Mouse (Mus musculus): ENCODE results near the gene Eif4a1. TPM values are rescaled to one million over a fixed set of nuclear protein-coding genes. Genes with fewer than 3 reads are reported as not detected.
"Not testable (repeated sequence)": the region's sequence is repeated elsewhere in the genome, so short reads cannot be mapped to it uniquely, and the experiment has no call there.

Gene Eif4a1
- 10 to 100 TPM; 69.6 to 97.7 TPM for total RNA-seq (2021)
- long read RNA-seq, experiment 1, transcript Eif4a1-213 (11 exons, 1,774 nt): major isoform, 54 of 62 reads
- long read RNA-seq, experiment 1, partial matches to known transcripts: 2 of 62 reads
- long read RNA-seq, experiment 1, other reads (novel, unspliced or antisense): 6 of 62 reads
- long read RNA-seq, experiment 2, transcript Eif4a1-213 (11 exons, 1,774 nt): major isoform, 74 of 95 reads
- long read RNA-seq, experiment 2, partial matches to known transcripts: 9 of 95 reads
- long read RNA-seq, experiment 2, other reads (novel, unspliced or antisense): 12 of 95 reads

DNA sequence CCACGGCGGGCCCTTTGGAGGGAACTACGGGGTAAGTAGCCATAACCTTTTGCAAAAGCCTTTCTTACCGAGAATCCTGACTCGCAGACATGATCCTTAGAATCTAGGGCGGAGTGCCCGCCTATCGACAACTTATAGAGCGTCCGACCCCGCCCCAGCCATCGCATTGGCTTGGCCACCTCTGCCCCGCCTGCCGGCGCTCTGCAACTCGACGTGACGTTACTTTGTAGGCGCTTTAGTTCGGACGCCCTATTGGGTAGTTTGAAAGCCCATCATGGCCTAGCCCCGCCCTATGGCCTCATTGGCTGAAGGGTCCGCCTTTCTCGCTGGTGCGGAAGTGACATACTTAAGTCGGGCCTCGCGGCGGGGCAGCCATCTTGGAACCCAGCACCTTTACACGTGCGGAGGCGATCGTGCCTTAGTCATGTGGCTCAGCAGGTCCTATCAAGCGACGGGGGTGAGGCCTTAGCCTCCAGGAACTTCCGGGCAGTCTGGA lies at the start of gene Eif4a1:
Gene Eif4a1 (minus strand): TSS at position 213 of the 496 bp plus-strand sequence.
- peak; percentile 100 for DNase-seq (ENCODE audit: low spot score)

DNA sequence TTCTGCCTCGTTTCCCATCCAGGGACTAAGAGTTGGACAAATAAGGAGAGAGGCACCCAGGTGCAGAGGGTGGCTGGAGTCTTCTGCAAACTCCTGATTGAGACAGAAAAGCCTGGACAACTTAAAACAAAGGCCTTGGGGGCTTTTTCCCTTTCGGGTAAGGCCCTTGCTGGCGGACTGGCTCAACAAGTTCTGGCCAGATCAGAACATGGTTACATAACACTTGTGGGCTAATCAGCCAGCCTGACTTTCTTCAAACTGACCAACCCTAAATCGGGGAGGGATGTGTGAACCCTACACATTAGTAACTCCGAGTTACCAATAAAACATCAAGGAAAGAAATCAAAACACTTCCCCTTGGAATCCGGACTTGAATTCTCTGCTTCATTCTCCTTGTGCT lies 48.6 kb upstream of the Eif4a1 start:
- DNase-seq (ENCODE audit: low spot score): no peak

DNA sequence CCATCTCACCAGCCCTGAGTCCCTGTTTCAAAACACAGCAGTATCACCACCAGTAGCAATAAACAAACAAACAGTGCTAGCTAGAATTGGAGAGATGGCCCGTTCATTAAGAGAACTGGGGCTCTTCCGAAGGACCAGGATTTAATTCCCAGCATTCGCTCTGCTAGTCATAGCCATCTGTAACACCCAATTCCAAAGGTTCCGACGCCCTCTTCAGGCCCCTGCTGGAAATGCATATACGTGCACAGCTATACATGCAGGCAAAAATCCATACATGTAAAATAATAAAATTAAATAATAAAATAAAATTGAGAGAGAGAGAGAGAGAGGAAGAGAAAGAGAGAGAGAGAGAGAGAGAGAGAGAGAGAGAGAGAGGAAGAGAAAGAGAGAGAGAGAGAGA lies 47.2 kb upstream of the Eif4a1 start:
- no peak for DNase-seq (ENCODE audit: low spot score)

DNA sequence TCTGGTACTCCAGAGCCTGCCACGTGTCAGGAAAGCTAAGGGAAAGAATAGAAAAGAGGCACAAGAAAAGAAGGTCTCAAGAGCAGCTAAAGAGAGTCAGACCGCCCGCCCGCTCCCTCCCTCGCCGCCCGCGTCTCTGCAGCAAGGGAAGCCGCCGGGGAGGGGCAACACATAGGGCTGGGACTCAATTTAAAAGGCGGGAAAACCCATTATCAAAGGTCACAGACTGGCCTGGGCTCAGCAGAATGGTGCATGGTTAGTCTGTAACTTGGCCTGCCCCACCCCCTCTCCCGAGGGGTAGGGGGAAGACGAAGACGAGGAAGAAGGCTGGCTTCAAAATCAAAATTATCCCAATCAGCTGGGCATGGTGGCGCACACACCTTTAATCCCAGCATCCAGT lies 46.4 kb upstream of the Eif4a1 start:
- DNase-seq (ENCODE audit: low spot score): no peak

- DNase-seq (ENCODE audit: low spot score): no peak
These were observed 44.7 kb upstream of the Eif4a1 start for GRCm38 (mm10) chr11:69716953-69717352.

DNA sequence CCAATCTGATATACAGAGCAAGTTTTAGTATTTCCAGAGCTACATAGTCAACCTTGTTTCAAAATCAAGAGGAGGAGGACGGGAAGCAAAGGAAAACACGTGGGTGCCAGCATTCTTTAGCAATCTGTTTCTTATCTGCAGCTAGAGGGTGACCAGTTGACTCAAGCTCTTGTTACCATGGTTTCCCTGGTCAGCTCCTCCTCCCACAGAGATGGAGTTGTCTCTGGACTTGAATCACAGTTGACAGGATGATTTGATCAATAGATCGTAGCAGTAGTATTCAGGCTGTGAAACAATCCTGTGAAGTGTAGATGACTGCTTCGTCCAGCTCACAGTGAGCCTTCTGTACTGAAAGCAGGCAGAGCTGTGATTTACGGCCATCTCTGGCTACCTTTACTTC lies 43.7 kb upstream of the Eif4a1 start:
- no peak for DNase-seq (ENCODE audit: low spot score)

DNA sequence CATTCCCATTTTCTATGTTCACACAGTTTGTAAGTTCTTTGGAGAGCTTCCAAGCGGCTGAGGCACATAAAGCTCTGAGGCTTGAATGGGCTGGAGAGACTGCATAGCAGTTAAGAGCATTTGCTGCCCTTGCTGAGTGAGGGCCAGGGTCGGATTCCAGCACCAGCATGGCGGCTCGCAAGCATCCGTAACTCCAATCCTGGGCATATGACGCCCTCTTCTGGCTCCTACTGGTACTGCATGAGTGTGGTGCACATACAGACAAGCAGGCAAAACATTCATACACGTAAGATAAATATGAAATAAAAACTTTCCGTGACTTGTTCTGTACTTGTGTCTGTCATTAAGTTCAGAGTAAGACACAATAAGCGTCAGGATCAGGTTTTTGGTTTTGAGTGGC lies 43.3 kb upstream of the Eif4a1 start:
- no peak for DNase-seq (ENCODE audit: low spot score)

GRCm38 (mm10) chr11:69714636-69715329 lies 42.6 kb upstream of the Eif4a1 start:
- DNase-seq (ENCODE audit: low spot score): no peak

DNA sequence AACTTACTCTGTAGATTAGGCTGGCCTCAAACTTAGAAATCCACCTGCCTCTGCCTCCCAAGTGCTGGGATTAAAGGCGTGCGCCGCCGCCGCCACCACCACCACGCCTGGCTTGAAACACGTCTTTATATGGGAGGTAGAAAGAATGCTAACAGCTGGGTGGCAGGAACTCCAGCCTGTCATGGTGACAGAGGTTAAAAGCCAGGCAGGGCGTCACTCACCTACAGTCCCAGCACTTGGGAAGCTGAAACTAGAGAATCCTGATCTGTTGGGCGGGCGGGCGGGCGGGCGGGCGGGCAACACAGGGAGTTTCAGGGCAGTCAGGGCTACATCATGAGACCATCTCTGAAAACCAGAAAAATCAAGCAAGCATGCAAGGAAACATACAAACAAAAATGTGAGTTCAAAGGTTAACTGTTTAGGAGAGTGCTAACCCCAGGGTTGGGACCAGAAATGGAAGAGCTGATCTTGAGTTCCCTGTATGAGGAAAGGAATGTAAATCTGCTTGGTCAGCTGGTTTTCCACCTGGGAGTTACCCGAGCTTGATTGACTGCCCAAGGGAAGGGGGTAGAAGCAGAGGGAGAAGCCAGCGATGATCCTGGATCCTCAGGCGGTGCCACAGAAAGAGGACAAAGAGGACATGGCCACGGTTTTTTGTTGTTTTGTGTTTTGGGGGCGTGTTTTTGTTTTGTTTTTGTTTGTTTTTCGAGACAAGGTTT lies 40.9 kb upstream of the Eif4a1 start:
- no peak for DNase-seq (ENCODE audit: low spot score)

DNA sequence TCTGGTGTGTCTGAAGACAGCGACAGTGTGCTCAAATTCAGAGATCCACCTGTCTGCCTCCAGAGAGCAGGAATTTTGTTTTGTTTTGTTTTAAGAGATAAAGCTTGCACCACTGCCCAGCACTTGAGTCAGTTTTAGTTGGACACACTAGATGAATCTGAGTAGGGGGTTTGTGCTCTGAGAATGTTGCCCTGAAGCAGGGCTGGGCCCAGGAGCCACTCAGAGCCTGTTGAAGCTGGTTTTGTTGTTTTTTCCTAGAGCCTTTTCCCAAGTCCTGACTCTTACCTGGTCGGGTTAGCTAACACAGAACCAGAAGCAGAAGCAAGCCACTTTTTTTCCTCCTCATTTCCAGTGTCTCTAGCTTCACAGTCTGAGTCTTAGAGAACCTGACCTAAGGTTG lies 38.9 kb upstream of the Eif4a1 start:
- no peak for DNase-seq (ENCODE audit: low spot score)

- DNase-seq (ENCODE audit: low spot score): no peak
These were observed 38.2 kb upstream of the Eif4a1 start for GRCm38 (mm10) chr11:69710470-69710869.

GRCm38 (mm10) chr11:69709554-69710446 lies 37.6 kb upstream of the Eif4a1 start:
- DNase-seq (ENCODE audit: low spot score): no peak

- DNase-seq (ENCODE audit: low spot score): no peak
These were observed 36.5 kb upstream of the Eif4a1 start for GRCm38 (mm10) chr11:69708614-69709265.

GRCm38 (mm10) chr11:69707873-69708381 lies 35.7 kb upstream of the Eif4a1 start:
- no peak for DNase-seq (ENCODE audit: low spot score)

- DNase-seq (ENCODE audit: low spot score): no peak
These were observed 35.2 kb upstream of the Eif4a1 start for GRCm38 (mm10) chr11:69707480-69707847.

DNA sequence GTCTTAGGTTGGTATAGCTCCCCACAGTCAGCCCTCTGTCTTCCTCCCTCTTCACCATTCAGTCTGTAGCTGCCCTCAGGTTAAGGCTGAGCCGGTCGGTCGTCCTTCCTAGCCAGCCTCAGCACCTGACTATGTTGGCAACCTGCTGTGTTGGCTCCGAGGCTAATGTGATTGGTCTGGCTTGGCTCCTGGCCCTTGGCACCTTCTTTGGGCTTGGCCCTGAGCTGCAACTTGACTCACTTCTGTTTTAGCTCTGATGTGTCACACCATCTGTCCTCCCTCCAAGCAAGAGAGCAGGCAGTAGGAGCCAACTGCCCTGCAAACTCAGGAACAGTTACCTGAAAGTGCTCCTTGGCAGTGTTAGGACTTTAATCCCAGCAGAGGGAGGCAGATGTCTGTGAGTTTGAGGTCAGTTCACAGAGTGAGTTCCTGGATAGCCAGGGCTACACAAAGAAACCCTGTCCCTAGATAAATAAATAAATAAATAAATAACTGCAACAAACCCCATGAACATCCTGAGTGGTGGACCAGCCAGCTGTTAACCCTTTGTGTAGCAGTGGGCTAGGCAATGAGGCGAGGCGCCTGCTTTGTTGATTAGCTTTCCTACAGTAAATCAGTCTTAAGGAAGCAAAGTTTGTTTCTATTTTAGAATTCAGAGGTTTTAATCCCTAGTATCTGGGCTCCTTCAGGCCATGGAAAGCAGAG lies 34.7 kb upstream of the Eif4a1 start:
- DNase-seq (ENCODE audit: low spot score): peak; percentile 93

GRCm38 (mm10) chr11:69704613-69705010 lies 32.4 kb upstream of the Eif4a1 start:
- DNase-seq (ENCODE audit: low spot score): no peak

DNA sequence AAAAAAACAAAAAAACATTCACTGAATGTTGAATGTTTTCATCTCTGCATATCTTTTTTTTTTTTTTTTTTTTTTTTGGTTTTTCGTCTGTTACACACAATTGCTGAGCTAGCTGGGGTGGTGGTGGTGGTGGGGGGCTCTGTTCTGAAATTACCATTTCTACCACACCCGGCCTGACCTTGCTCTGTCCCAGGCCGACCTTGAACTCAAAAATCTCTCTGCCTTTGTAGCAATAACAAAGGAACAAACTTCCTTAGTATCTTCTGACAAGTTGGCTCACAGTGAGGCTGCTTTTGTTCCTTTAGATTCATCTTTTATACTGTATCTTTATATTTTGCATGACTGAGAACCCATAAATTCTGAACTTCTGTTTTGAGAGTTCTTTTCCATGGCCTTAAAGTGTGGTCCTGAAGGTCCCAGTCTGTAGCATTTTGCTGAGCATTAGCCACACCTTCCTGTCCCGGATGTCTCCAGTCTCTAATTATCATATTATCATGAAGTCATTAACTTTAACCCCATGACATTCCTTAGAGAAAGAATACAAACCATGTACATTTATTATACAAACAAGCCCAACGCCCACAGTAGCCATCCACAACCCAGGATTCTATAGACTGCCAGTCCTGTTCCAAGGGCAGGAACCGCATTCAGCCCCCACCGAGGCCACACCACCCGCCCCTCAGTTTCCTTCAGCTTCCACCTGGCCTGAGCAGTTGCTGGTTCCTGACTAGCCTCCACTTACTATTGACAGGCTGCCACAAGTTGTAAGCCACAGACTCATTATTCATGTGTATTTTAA lies 31.8 kb upstream of the Eif4a1 start:
- DNase-seq (ENCODE audit: low spot score): no peak

- DNase-seq (ENCODE audit: low spot score): not testable (repeated sequence)
These were observed 31.2 kb upstream of the Eif4a1 start for GRCm38 (mm10) chr11:69703381-69703780.
